Mouse (Mus musculus) myocyte (in vitro differentiated cells): ENCODE data around the gene Esam. TPM values are rescaled to one million over a fixed set of nuclear protein-coding genes. Genes with fewer than 3 reads are reported as not detected.

Experiments used
- H3K27me3 ChIP-seq: one replicate; pipeline ENCODE4 v1.6.1; 2011; ENCODE audit not compliant: control insufficient read depth, insufficient read depth, insufficient read length
- H3K36me3 ChIP-seq: one replicate; pipeline ENCODE4 v1.6.1; 2011; ENCODE audit not compliant: control insufficient read depth, insufficient read depth
- H3K4me2 ChIP-seq: one replicate; pipeline ENCODE4 v1.6.1; 2011; ENCODE audit warnings: low read depth, control low read depth
- H3K4me3 ChIP-seq: one replicate; pipeline ENCODE4 v1.5.1; 2011; ENCODE audit warnings: mild to moderate bottlenecking, control low read depth, moderate library complexity
- H3K79me2 ChIP-seq: one replicate; pipeline ENCODE4 v1.6.1; 2011; ENCODE audit not compliant: control insufficient read depth, insufficient read depth
- H3ac ChIP-seq: one replicate; pipeline ENCODE4 v1.6.1; 2011; ENCODE audit not compliant: control insufficient read depth, insufficient read length
- CEBPB ChIP-seq: IDR thresholded peaks from 2 replicates; pipeline ENCODE4 v1.6.1; 2011; ENCODE audit warnings: mild to moderate bottlenecking, moderate library complexity; ENCODE audit not compliant: poor library complexity, insufficient read depth, severe bottlenecking
- E2F4 ChIP-seq: IDR thresholded peaks from one replicate; pipeline ENCODE4 v1.6.1; 2011; ENCODE audit warnings: mild to moderate bottlenecking, control low read depth, moderate library complexity; ENCODE audit not compliant: insufficient read depth
- MAX ChIP-seq: IDR thresholded peaks from one replicate; pipeline ENCODE4 v1.6.1; 2011; ENCODE audit warnings: low read depth, mild to moderate bottlenecking, control low read depth
- MYOD1 ChIP-seq, 3 experiments: IDR thresholded peaks; one replicate each; pipeline ENCODE4 v1.6.1; 2011; ENCODE audit warnings: control low read depth in 2 of 3, low read depth in 2 of 3, mild to moderate bottlenecking in 2 of 3, moderate library complexity in 1 of 3; ENCODE audit not compliant: insufficient read length in 2 of 3, control insufficient read depth in 1 of 3
- MYOG ChIP-seq, 3 experiments: IDR thresholded peaks; one replicate each; pipeline ENCODE4 v1.6.1; 2011; ENCODE audit warnings: control low read depth in 2 of 3, low read depth in 2 of 3, mild to moderate bottlenecking in 2 of 3; ENCODE audit not compliant: insufficient read length in 2 of 3, control insufficient read depth in 1 of 3, insufficient read depth in 1 of 3
- POLR2A ChIP-seq: IDR thresholded peaks from one replicate; pipeline ENCODE4 v1.6.1; 2011; ENCODE audit warnings: low read depth, mild to moderate bottlenecking, control low read depth, moderate library complexity; ENCODE audit not compliant: insufficient read length
- POLR2AphosphoS2 ChIP-seq: IDR thresholded peaks from one replicate; pipeline ENCODE4 v1.6.1; 2011; ENCODE audit warnings: low read depth, control low read depth; ENCODE audit not compliant: insufficient read length
- REST ChIP-seq: IDR thresholded peaks from one replicate; pipeline ENCODE4 v1.6.1; 2011; ENCODE audit warnings: mild to moderate bottlenecking, control low read depth, moderate library complexity; ENCODE audit not compliant: insufficient read depth, insufficient read length
- SRF ChIP-seq: IDR thresholded peaks from one replicate; pipeline ENCODE4 v1.6.1; 2011; ENCODE audit warnings: low read depth; ENCODE audit not compliant: control insufficient read depth, insufficient read length
- TCF12 ChIP-seq: IDR thresholded peaks from one replicate; pipeline ENCODE4 v1.6.1; 2011; ENCODE audit warnings: mild to moderate bottlenecking, control low read depth; ENCODE audit not compliant: poor library complexity, insufficient read depth, severe bottlenecking
- TCF3 ChIP-seq: IDR thresholded peaks from one replicate; pipeline ENCODE4 v1.6.1; 2011; ENCODE audit warnings: low read depth, control low read depth; ENCODE audit not compliant: insufficient read length
- USF1 ChIP-seq: IDR thresholded peaks from one replicate; pipeline ENCODE4 v1.6.1; 2011; ENCODE audit warnings: low read depth, mild to moderate bottlenecking, control low read depth, moderate library complexity
- polyA plus RNA-seq: library from polyadenylated mRNA; unstranded; fragments of >200 nt; fragmentation: generic; extraction: Trizol; gene quantifications from one replicate; pipeline ENCODE4 v1.2.1, GENCODE M21; 2012; ENCODE audit warnings: missing spikeins

Gene Esam
- polyA plus RNA-seq, 1 experiment, result 0.04 TPM

GRCm38 (mm10) chr9:37569231-37569835 lies 41.5 kb downstream of the Esam start:
- no peak overlapping the region for H3ac ChIP-seq
- no peak for TF ChIP-seq CEBPB
- TF ChIP-seq USF1, result no peak
- TF ChIP-seq SRF, result no peak
- no peak for TF ChIP-seq MYOD1 (IDR thresholded peaks at IDR 0.05; ENCODE audit: control insufficient read depth in 1 of 3, insufficient read length in 2 of 3, low read depth in 2 of 3)
- no peak for TF ChIP-seq TCF12
- H3K79me2 ChIP-seq, result no peaks in the 10 kb centered on the region
- no peaks in the 10 kb centered on the region for H3K36me3 ChIP-seq
- no peak overlapping the region for H3K4me3 ChIP-seq
- no peak overlapping the region for H3K4me2 ChIP-seq
- peaks cover 26% of the 10 kb centered on the region for H3K27me3 ChIP-seq

GRCm38 (mm10) chr9:37572204-37572876 lies 44.5 kb downstream of the Esam start:
- TF ChIP-seq MYOD1 (IDR thresholded peaks at IDR 0.05; ENCODE audit: control insufficient read depth in 1 of 3, insufficient read length in 2 of 3, low read depth in 2 of 3) (no peak), MAX (no peak), E2F4 (no peak), POLR2AphosphoS2 (no peak), CEBPB (no peak), SRF (no peak), MYOG (IDR thresholded peaks at IDR 0.05; ENCODE audit: control insufficient read depth in 1 of 3, insufficient read depth in 1 of 3, insufficient read length in 2 of 3, low read depth in 2 of 3) (no peak)
- Histone ChIP-seq H3K4me2 (no peak overlapping the region), H3K36me3 (no peaks in the 10 kb centered on the region), H3K27me3 (peaks cover 28% of the 10 kb centered on the region), H3ac (no peak overlapping the region), H3K4me3 (no peak overlapping the region), H3K79me2 (no peaks in the 10 kb centered on the region)

GRCm38 (mm10) chr9:37576436-37576930 lies 48.6 kb downstream of the Esam start:
- TF ChIP-seq MAX, result no peak
- TF ChIP-seq MYOG (IDR thresholded peaks at IDR 0.05; ENCODE audit: control insufficient read depth in 1 of 3, insufficient read depth in 1 of 3, insufficient read length in 2 of 3, low read depth in 2 of 3), result peak in 2 of 3 experiments; percentile 8 to 47
- H3K36me3 ChIP-seq, result no peaks in the 10 kb centered on the region
- no peak overlapping the region for H3ac ChIP-seq
- H3K4me3 ChIP-seq, result no peak overlapping the region
- H3K27me3 ChIP-seq, result peaks cover 24% of the 10 kb centered on the region
- no peak overlapping the region for H3K4me2 ChIP-seq
- H3K79me2 ChIP-seq, result no peaks in the 10 kb centered on the region

- Histone ChIP-seq H3K4me3 (no peak overlapping the region), H3ac (no peak overlapping the region), H3K79me2 (no peaks in the 10 kb centered on the region), H3K36me3 (no peaks in the 10 kb centered on the region), H3K4me2 (no peak overlapping the region), H3K27me3 (peaks cover 14% of the 10 kb centered on the region)
- TF ChIP-seq TCF12, result no peak
- TF ChIP-seq POLR2AphosphoS2, result no peak
- no peak for TF ChIP-seq MYOD1 (IDR thresholded peaks at IDR 0.05; ENCODE audit: control insufficient read depth in 1 of 3, insufficient read length in 2 of 3, low read depth in 2 of 3)
- no peak for TF ChIP-seq POLR2A
- TF ChIP-seq E2F4, result no peak
- no peak for TF ChIP-seq CEBPB
- no peak for TF ChIP-seq USF1
- TF ChIP-seq MAX, result no peak
- TF ChIP-seq REST, result no peak
- TF ChIP-seq SRF, result no peak
- TF ChIP-seq TCF3, result no peak
- no peak for TF ChIP-seq MYOG (IDR thresholded peaks at IDR 0.05; ENCODE audit: control insufficient read depth in 1 of 3, insufficient read depth in 1 of 3, insufficient read length in 2 of 3, low read depth in 2 of 3)
Observed at GRCm38 (mm10) chr9:37583594-37583993, 55.7 kb downstream of the Esam start.

- TF ChIP-seq REST (no peak), E2F4 (no peak), MAX (no peak), MYOG (IDR thresholded peaks at IDR 0.05; ENCODE audit: control insufficient read depth in 1 of 3, insufficient read depth in 1 of 3, insufficient read length in 2 of 3, low read depth in 2 of 3) (no peak), USF1 (no peak), TCF3 (no peak), TCF12 (no peak), POLR2AphosphoS2 (no peak), MYOD1 (IDR thresholded peaks at IDR 0.05; ENCODE audit: control insufficient read depth in 1 of 3, insufficient read length in 2 of 3, low read depth in 2 of 3) (no peak), POLR2A (no peak), SRF (no peak), CEBPB (no peak)
- H3K4me2 ChIP-seq, result no peak overlapping the region
- H3K4me3 ChIP-seq, result no peak overlapping the region
- peaks cover 10% of the 10 kb centered on the region for H3K27me3 ChIP-seq
- no peak overlapping the region for H3ac ChIP-seq
- no peaks in the 10 kb centered on the region for H3K79me2 ChIP-seq
- H3K36me3 ChIP-seq, result no peaks in the 10 kb centered on the region
Observed at GRCm38 (mm10) chr9:37586718-37587117, 58.8 kb downstream of the Esam start.

Other genes with a start within 250 kb of the Esam start
- gene Ccdc15, start 179.6 kb upstream of the Esam start, polyA plus RNA-seq, result 0.38 TPM
- gene Hepacam, start 160.7 kb upstream of the Esam start, polyA plus RNA-seq, result not detected
- not detected for gene Robo4, start 126.2 kb upstream of the Esam start, polyA plus RNA-seq
- 0.01 TPM for gene Robo3, start 94.8 kb upstream of the Esam start, polyA plus RNA-seq
- gene Msantd2, start 38.8 kb upstream of the Esam start, polyA plus RNA-seq, result 4.0 TPM
- not detected for gene Vsig2, start 11.2 kb downstream of the Esam start, polyA plus RNA-seq
- gene Nrgn, start 24.8 kb downstream of the Esam start, polyA plus RNA-seq, result 0.42 TPM
- gene Siae, start 27.6 kb downstream of the Esam start, polyA plus RNA-seq, result 0.60 TPM
- 2.7 TPM for gene Spa17, start 85.6 kb downstream of the Esam start, polyA plus RNA-seq
- 93.3 TPM for gene Tbrg1, start 129.2 kb downstream of the Esam start, polyA plus RNA-seq
- 0.02 TPM for gene Panx3, start 141.2 kb downstream of the Esam start, polyA plus RNA-seq
- not detected for gene Olfr160, start 188.2 kb downstream of the Esam start, polyA plus RNA-seq
- gene Olfr874, start 217.0 kb downstream of the Esam start, polyA plus RNA-seq, result not detected
- not detected for gene Olfr875, start 243.8 kb downstream of the Esam start, polyA plus RNA-seq